Mouse (Mus musculus): ENCODE measurements at regions not wholly inside any gene's neighbourhood (a gene's known extent, or its start where the extent isn't known, plus 50 kb on each side); places are given as distances from the start of the nearest gene placed in this dataset.
"Not testable (repeated sequence)": the region's sequence is repeated elsewhere in the genome, so short reads cannot be mapped to it uniquely, and the experiment has no call there.

- no peak for DNase-seq
Observed at GRCm38 (mm10) chr3:57963965-57964364, 116.1 kb upstream of the Pfn2 start.

DNA sequence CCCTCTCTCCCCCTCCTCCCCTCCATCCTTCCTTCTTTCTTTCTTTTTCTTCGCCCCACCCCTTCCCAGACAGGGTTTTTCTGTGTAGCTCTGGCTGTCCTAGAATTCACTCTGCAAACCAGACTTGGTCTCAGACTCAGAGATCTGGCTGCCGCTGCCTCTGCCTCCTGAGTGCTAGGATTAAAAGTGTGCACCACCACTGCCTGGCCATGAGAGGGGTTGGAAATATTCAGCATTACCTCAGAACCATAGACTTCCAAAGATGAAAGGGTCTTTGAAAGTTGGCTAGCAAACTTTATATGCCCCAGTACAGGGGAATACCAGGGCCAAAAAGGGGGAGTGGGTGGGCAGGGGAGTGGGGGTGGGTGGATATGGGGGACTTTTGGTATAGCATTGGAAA, 122.7 kb upstream of the Pfn2 start:
- not testable (repeated sequence) for DNase-seq

DNA sequence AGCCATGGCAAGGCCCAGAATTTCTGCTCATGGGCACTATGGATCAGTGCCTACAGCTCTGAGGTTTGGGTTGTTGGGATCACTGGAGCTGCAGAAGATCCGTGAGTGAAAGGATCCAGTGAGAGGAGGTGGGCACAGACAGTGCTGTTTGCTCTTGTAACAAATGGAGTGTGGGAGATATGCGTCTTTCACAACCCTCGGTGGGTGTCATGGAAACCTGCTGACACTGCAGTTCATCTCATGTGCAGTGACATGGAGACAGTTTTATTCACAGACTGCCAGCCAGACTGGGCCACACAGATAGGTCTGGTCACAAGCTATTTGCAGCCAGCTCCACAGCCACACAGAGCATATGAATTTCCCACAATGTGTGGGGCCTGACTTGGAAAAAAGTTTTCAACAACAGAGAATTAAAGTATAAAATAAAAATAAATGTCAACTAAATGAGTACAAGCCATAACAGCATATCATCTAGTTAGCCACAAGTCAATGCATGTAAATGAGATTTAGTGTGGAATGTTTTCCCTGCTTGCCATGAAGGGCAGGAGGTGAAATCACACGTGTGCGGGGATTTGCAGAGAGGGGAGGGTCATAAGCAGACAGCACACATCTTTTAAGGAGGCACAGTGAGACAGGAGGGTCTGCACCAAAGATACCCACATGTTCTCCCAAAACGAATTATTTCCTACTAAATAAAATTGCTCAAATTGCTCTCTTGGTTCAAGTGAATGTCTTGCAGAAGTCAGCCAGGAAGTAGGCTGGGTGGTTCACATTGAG, 124.8 kb upstream of the Pfn2 start:
- DNase-seq, result no peak

DNA sequence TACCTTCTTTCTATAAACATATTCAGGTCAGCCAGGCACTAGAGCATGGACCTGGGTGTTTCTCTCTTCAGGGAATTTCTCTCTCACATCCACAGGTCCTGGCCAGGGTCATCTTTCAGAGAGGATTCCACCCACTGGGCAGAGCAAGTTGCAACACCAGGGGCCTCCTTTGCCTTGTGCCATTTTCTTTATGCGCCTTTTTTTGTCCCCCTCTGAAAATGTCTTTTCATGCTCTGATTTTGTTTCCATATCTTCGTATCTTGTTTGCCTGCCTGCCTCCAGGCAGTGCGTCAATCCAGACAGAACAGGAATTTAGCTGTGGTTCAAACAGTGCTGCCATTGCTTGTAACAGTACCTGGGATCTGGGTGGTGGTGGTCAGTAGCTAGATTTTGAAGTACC, 125.7 kb upstream of the Pfn2 start:
- no peak for DNase-seq

- no peak for DNase-seq
Observed at GRCm38 (mm10) chr3:57975379-57975778, 127.5 kb upstream of the Pfn2 start.

DNA sequence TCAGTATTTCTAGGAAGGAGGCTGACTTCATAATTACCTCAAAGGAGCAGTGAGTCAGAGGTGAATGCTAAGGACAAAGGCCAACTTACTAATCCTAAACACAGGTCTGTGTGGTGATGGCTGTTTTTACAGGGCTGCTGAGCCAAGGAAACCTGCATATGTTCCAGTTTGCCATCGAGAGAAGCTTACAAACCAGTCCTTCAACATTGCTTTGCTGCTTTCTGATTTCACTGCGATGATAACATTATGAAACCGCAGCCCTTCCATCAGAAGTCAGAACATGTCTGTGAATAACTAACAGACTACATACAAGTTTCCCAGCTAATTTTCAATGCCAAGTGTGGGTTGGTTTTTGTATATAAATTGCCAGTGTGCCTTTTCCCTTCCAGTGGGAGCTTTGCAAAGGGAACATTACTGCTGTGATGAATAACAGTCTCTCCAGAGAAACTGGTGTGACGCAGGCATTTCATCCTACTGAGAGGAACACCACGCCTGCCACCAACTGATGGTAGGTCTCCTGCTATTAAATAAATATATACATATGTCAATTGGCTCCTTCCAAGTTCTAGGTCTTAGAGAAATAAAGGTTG, 128.9 kb upstream of the Pfn2 start:
- DNase-seq, result no peak

DNA sequence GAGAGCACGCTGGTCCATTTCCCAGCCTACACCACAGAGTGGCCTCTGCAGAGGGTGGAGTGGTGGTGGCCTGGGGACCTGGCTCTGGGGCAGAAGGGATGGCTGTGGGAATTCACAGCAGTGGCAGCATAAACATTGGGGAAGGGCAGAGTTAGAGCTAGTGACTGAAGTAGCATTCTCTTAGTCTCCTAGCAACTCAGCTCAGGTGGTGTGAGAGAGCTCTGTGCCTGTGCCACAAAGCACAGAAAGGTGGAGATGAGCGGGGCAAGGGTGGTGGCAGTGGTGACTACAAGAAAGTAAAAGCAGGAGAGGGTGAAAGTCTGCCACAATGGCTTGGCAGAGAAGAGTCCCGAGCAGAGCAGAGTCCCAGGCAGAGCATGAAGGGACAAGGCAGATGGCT, 140.3 kb upstream of the Pfn2 start:
- DNase-seq, result no peak

- no peak for DNase-seq
Observed at GRCm38 (mm10) chr3:57990738-57991137, 142.9 kb upstream of the Pfn2 start.

GRCm38 (mm10) chr3:57998121-57999102, 150.5 kb upstream of the Pfn2 start:
- no peak for DNase-seq

DNA sequence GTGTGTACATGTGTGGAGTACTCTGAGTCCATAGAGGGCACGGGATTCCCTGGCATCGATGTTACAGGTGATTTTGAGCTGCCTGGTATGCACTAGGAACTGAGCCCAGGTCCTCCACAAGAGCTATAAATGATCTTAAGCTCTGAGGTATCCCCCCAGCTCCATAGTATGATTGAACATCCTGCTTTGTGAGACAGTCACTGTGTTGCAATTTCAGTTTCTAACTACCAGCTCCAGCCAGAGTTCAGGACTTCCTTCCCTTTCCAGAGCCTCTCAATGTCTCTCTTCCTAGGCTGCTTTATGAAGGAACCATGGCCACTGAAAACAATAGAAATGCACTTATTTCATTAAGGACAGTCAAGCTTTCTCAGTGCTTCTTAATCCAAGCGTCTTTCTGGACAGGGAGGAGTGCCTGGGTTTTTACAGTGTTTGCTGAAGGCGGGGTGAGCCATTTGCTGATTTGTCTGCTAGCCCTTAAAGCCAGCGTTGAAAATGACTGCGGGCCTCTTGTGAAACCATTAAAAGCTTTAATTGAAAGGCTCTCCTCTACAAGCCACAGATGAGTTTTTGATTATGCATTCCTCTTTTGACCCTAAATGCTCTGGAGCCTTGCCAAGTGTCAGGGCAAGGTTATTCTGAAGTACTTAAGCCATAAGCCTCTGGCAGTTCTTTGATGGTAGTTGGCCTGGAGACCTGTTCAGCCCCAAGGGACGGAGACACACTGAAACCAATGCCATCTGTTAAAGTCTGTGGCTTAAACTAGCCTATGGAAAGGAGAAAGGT, 155.1 kb upstream of the Pfn2 start:
- no peak for DNase-seq

GRCm38 (mm10) chr3:58024750-58025392, 177.0 kb upstream of the Pfn2 start:
- DNase-seq, result no peak

GRCm38 (mm10) chr3:58049618-58050017, 201.7 kb upstream of the Pfn2 start:
- DNase-seq, result no peak

DNA sequence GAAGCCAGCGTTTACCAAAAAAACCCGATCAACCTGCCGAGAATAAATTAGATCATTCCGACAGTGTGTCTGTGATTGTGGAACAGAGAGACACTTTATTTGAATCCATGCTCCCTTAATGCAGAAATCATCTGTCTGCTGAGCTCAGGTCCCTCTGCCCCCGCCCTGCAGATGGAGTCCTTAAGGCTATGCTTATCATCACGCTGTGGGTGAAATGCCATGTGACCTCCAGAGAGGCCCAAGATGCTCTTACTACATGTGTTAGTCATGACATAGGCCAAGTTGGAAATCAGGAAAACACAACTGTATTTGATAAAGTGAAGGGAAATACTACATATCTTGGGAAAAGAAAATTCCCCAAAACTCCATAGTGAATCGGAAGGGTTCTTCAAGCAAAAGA, 206.8 kb upstream of the Pfn2 start:
- no peak for DNase-seq

GRCm38 (mm10) chr3:58055181-58055580, 207.3 kb upstream of the Pfn2 start:
- no peak for DNase-seq

DNA sequence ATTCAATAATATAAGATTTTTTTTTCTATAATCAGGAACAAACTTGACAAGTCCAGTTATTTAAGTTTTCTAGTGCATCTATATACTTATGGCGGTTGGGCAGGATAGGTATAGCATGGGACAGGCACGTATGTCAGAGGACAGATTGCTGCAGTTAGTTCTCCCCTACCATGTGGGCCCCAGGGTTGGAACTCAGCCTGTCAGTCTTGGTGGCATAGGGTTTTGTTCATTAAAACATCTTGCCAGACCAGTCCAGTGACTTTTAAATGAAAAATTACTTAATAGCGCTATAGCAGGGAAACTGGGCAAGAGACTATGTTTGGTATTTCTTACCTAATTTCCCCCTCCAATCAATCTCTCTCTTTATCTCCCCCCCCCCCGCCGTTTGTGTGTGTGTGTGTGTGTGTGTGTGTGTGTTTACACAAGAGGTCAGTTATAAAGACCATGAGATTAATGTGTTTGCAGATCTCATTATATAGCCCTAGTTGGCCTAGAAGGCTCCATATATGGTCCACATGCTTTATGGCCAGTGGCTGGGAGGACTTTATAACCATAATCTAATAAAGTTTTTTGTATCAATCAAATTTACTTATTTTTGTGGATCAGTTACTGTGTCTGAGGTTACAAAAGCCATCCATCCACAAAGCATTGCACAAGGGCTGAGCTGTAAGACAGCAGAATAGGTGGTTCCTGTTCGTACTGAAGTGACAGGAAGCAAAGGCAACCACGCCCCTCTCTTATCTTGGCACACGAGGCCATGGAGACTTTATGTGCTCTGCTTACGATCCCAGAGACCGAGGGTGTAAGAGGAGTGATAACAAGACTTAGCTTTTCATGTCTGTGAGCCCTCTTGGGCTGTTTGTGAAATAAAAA, 208.5 kb upstream of the Pfn2 start:
- no peak for DNase-seq

GRCm38 (mm10) chr3:58057064-58057396, 209.2 kb upstream of the Pfn2 start:
- no peak for DNase-seq

GRCm38 (mm10) chr3:58058134-58058533, 210.3 kb upstream of the Pfn2 start:
- no peak for DNase-seq

DNA sequence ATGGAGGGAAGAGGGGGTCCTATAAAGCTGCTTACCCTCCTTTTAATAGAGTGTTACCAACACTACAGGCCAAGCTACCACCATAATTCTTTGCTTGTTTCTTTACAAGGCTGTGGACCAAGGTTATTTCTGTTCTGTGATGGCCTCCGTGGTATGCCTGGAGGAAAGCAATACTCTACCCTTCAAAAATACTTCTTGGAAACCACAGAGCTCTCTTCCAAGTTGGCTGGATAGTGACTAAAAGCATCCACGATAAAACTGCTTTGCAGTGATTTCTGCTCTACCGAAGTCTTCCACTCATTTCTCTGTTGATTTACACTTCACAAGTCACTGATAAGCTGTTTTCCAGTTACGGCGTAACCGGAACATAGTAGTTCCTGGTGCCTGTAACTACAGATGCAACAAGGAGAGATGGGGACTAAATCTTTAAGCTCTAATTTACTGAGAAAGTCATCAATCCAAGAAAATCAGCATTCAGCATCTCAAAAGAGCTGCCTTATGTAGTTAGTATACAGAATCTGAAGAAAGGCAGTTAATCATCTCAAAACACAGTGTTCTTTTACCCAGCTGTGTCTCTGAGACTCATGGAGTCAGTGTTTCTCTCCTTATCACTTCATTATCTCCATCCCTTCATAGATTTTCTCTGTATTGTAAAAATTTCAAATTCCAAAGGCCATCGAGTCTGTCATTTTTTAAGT, 216.1 kb upstream of the Pfn2 start:
- DNase-seq, result no peak

DNA sequence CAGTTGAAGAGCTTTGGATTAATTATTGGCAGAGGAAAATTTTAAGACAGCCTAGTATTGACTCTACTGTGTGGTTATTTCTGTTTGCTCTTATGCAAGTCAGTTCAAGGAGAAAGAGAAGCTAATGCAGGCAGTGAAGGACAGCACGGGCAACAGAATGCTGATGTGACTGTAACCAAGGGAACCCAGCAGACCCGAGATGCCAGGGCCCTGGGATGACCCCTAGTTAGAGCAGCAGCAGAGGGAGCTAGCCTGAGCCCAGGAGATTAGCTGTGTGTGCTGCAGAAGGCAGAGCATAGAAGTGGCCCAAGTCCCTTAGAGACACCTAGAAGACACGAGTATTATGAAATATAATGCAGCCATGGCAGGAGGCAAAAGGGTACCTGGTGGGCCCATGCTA, 223.7 kb upstream of the Pfn2 start:
- no peak for DNase-seq

DNA sequence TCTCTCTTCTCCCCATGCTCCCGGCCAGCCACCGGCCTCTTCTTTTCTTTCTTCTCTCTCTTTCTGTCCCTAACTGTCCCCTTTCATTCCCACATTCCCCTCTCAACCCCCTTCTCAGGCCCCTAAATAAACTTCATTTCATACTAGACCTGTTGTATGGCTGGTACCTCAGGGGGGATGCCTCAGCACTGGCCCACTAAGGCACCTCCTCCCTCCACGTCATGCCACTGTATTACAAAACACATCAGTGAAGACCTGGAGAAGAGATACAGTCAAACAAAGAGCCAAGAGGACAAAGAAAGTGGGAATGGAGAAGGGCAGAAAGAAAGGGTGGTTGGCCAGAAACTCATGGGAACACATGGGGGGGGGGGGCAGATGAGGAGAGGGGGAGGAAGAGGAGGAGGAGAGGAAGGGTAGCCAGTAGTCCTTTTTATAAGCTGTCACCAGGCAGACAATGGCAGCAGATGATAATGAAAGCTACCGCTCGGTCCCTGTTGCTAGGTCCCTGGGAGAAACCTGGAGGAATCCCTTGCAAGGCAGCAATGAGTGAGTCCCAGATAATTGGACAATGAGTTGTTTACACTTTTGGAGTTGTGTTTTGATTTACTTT, 224.5 kb upstream of the Pfn2 start:
- no peak for DNase-seq

Measured in adrenal gland, postnatal 25 days (tissue).